Mouse (Mus musculus): ENCODE measurements around the gene Hoxd9.

Hoxd9 gene

DNA sequence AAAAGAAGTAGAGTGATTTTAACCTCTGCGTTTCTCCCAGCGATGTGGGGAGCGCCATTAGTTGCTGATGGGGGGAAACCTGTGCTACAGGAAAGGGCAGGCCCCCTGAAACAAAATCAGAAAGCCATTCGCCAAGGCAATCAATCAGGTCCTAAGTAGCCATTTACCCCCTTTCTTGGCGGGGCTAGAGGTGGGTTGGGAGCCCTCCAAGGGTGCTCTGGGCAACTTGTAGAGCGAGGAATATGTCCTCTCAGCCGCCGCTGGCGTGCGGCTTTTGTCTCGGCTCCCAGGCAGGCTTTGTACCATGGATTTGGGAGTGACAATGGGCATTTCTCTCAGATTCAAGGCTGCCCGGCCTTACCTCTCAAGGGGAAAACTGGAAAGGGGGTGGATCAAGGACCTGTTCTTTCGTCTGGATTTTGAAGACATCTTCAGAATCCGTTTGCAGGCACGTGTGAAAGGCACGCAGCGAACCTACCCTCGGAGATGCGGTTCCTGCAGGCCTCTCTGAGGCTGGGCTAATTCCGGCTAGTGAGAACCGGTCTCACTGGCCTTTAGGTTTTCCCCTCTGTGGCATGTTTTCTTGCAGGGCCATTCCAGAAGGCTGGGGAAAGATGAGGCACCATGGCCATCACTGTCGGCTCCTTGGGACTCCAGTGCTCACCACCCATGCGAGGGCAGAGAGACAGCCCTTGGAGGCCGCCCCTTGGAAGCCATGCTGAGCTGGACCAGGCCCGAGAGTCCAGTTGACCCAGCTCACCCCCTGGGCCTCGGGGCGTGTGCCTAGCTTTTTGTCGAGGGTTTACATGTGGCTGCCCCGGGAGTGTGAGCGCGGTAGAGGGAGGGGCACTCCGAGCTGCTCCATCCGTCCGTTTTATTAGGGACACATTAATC, 838 bp upstream of the Hoxd9 start:
- no peak for DNase-seq (ENCODE audit: extremely low spot score, low read depth, low spot score)

DNA sequence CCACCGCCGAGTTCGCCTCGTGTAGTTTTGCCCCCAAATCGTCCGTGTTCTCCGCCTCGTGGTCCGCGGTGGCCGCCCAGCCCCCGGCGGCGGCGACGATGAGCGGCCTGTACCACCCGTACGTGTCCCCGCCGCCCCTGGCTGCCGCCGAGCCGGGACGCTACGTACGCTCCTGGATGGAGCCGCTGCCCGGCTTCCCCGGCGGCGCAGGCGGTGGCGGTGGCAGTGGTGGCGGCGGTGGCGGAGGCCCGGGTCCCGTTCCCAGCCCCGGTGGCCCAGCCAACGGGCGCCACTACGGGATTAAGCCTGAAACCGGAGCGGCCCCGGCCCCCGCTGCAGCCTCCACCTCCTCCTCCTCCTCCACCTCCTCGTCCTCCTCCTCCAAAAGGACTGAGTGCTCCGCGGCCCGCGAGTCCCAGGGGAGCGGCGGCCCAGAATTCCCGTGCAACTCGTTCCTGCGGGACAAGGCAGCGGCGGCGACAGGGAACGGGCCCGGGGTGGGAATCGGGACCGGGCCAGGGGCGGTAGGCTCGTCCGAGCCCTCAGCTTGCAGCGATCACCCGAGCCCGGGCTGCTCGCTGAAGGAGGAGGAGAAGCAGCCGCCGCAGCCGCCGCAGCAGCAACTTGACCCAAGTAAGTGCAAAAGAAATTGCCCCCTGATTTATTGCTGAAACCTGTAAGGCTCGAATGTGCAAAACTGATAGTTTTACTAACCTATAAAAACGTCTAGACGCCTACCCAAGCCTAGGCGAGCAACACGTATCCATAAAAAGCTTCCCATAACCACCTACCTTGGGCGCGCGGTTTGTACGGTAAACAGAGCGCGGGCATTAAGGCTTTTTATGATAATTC, 900 bp downstream of the Hoxd9 start:
- DNase-seq (ENCODE audit: extremely low spot score, low read depth, low spot score): no peak

DNA sequence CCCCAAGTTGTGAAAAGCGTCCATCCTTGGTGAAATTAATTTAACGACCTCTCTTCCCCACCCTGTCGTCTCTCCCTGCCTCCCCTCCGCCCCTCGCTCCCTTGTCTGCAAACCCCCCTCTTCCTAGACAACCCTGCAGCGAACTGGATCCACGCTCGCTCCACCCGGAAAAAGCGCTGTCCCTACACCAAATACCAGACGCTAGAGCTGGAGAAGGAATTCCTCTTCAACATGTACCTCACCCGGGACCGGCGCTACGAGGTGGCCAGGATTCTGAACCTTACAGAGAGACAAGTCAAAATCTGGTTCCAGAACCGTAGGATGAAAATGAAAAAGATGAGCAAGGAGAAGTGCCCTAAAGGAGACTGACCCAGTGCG, 1.5 kb downstream of the Hoxd9 start:
- no peak for DNase-seq (ENCODE audit: extremely low spot score, low read depth, low spot score)

DNA sequence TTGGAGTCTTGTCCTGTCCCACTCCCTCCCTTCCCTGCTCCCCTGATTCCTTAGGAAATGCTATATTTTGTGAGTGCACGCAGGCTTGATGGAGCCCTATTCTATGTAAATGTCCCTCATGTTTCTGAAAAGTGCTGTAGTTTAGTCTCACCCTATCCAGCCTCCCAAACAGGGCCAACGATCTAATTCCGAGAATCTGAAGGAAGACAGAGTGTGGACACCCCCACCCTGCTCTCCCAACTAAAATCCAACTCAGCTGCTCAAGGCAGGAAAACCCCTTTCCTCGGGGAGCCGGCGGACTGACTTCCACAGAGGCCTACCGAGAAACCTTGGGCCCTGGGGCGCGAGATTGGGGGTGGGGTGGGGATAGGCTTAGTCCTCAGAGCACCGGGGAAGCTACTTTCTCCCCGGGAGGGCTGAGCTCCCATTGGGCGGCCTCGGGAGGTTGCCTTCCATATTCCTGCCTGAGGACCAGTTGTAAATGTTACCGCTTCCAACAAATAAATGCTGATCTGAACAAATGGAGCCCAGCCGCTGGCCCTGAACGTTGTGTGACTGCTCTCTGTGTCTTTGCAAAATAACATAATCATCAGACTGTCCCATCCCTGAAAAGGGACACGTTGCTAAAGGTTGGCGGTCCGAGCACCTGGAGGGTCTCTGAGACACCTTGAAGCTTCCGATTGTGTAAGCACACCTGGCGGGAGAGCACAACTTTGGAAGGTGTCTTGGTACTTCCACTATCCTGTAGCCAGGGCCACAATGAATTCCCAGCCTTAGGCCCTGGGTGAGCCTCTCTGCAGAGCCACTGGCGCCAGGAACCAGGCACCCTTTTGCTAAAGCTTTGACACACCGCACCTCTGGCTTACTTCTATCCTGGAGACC, 2.4 kb downstream of the Hoxd9 start:
- no peak for DNase-seq (ENCODE audit: extremely low spot score, low read depth, low spot score)

DNA sequence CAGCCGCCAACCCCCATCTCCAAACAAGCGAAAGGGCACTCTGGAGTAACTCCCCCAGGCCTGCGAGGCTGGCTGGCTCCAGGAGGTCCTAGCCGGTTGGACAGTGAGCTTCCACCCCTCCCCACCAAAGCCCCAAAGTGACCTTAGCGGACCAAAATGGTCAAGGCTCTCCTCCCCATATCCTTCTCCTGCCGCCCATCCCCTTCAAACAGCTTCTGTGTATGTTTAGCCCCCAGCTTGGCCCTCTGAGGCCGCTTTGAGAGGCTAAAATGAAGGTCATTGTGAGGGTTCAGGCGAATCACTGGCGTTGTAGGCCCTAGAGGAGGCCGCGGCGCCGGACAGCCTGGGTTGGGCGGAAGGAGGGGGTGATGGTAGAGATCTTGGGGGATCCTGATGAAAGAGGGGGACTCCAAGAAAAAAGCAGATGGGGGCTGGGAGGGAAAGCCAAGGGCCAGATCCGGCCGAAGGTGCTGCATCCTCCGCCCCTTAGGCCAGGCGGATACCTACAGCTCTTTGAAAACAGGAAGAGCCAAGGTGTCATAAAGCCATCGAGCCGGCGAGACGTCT, 3.1 kb downstream of the Hoxd9 start:
- no peak for DNase-seq (ENCODE audit: extremely low spot score, low read depth, low spot score)

DNA sequence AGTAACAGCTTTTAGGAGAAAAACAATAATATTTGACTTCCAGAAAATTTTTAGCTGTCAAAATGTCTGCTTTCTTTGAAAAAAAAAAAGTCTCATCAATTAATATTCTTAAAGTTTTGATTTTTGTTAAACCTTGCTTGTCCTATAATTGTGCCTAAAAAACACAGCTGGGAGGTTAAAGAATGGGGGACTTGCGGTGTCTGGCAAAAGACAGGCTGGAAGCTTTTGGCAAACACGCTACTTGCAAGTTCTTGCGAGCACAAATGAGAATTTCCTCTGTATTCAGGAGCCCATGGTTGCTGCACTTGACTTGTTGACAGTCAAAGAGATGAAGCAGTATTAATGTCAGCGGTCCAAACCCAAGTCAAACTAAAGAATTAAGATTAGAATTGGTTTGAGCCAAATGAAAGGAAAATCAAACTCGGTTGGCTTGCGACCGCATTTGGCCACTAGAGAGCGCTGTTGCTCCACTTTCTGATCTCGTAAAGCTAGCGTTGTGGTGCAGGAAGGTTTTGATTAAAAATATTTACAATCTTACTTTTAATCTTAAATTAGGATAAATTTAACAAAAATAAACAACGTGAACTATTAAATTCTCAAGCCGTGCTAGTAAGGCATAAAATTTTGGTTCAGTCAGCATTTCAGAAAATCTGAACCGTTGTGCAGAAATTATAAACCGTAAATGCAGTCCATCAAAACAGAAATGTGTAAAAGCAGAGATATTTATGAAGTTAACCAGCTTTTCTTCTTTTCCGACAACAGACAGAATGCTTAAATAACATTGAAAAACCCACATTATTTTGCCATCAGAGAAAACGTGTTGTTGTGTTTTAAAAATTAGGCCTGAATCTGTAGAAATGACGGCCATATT, 4.7 kb downstream of the Hoxd9 start:
- no peak for DNase-seq (ENCODE audit: extremely low spot score, low read depth, low spot score)

DNA sequence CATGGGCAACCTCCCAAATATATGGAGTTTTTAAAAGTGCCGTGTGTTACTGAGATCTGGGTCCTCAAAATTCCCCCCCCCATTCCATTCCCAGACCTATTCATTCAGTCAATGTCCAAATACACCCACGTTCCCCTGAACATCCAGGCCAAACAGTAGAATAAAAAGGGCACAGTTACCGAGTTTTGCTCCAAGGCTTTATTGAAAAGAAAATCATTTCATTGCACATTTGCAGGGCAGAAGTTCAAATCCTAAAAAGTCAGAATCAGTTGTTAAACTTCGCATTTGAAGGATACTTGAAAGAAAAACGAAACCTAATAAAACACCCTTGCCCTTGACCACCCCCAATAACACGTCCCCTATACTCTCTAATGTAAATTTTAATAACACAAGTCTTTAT, 5.3 kb downstream of the Hoxd9 start:
- DNase-seq (ENCODE audit: extremely low spot score, low read depth, low spot score): no peak

DNA sequence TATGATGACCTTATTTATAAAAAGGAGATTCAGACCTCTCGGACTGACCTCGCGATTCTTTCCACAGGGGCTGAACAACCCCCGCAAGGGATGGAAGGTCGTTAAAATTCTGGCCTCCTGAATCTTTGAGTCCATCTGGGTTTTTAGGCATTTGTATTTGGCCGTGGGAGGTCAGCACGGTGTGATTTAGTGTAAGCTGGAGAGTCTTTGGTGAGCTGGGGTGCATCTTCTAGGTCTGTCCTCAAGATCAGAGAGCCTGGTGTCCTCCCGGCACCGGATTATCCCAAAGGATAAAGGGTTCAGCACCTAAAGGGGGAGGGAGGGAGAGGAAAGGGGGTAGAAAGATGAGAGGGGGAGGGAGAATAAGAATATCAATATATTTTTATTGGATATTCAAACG, 5.8 kb downstream of the Hoxd9 start:
- no peak for DNase-seq (ENCODE audit: extremely low spot score, low read depth, low spot score)

DNA sequence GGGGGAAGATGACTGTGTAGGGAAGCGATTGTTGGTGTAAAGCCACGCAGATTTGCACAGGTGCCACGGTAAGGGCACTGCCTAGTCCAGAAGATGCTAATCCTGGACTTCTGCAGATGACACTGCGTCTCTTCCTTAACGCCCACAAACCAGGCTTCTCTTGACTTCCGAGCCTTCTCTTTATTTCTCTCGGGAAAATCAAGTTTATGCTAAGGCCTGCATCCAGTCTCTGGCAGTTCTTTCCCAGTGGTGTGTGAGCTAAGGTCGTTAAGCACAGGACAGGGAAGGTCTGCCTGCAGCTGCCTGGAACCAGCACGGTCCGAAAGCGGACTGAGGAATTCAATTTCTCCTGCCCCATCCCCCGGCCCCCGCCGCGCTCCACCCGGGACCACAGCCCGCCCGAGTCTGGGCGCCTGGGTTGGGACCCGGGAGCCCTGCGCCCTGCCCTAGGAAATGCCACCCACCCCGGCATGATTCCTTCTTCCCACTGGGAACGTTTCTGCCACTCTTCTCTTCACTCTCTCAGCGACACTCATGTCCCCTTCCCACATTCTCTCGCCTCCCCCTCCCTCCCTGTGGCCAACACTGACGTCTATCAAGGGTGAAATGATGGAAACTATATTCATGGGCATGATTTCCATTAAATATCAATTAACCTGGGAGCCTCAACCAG, 6.3 kb downstream of the Hoxd9 start:
- DNase-seq (ENCODE audit: extremely low spot score, low read depth, low spot score): no peak

DNA sequence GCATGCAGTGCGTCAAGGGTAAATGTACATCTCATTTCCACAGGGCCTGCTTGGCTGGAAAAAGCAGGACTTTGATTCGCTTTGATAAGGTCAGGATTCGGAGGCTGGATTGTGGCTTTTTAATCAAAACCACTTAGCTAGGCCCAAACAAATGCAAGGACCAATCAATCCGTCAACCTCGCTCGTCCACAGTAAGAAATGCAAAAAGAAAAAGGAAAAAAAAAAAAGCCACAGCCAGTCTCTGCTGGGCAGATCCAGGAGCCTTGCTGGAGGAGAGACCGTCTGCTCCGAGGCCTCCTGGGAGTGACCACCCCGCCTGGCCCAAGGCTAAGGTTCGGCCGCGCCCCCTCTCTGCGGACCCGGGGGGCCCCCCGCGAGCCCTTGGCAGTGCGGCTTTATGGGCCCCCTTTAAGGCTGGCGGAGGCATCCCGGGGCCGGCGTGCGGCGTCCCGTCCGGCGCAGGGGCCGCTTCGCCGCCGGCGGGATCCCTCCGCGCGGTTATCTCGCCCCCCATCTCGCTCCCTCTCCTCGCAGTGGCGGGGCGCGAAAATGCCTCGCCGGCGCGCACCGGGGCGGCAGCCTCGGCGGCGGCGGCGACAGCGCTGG, 7.0 kb downstream of the Hoxd9 start, which contains the start of gene Hoxd8:
Hoxd8 (plus strand) TSS at position 223 of the 606 bp plus-strand sequence.
- no peak for DNase-seq (ENCODE audit: extremely low spot score, low read depth, low spot score)

DNA sequence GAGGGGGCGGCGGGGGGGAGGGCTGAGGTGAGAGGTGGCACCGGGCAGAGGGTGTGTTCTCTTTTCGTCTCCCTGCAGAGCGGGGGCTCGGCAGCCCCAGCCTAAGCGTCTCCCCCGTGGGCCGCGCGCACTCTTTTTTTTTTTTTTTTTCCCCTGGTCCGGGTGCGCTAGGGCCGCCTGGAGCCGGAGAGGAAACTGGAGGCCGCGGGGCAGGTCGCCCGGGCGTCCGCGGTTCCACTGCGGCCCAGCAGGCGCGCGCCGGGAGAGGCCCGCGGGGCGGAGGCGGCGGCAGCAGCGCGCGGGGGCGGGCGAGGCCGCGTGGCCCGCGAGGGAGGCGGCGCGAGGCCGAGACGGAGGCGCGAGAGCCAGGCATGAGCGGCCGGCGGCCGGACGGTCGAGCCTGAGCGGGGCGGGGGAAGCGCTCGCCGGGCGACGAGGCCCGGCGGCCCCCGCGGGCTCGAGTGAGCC, 7.5 kb downstream of the Hoxd9 start:
- no peak for DNase-seq (ENCODE audit: extremely low spot score, low read depth, low spot score)

DNA sequence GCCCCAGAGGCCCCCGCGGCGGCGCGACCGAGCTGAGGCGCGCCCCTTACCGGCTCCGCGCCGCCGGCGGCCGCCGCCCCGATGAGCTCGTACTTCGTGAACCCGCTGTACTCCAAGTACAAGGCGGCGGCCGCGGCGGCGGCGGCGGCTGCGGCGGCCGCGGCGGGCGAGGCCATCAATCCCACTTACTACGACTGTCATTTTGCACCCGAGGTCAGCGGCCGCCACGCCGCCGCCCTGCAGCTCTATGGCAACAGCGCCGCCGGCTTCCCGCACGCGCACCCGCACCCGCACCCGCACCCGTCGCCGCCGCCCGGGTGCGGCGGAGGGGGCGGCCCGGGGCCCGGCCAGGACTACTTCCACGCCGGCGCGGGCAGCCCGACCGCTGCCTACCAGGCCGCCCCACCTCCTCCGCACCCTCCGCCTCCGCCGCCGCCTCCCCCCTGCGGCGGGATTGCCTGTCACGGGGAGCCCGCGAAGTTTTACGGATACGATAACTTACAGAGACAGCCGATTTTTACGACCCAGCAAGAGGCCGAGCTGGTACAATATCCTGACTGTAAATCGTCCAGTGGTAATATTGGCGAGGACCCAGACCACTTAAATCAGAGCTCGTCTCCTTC, 8.1 kb downstream of the Hoxd9 start:
- no peak for DNase-seq (ENCODE audit: extremely low spot score, low read depth, low spot score)

DNA sequence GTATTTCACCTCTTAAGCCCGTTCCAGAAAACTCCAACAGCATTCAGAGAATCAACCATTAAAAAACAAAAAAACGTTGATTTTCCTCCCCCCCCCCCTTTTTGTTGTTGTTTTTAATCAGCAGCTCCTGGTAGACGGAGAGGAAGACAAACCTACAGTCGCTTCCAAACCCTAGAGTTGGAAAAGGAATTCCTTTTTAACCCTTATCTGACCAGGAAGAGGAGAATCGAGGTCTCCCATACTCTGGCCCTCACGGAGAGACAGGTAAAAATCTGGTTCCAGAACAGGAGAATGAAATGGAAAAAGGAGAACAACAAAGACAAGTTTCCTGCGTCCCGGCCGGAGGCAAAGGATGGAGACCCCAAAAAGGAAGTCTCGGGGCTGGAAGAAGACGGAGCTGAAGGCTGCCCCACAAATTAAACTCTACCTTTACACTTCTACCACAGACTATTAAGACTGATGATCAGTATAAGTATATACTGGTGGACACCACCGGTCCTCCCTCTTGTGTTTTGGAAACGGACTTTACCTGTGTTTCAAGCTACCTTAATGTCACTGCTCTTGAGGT, 8.9 kb downstream of the Hoxd9 start:
- no peak for DNase-seq (ENCODE audit: extremely low spot score, low read depth, low spot score)

DNA sequence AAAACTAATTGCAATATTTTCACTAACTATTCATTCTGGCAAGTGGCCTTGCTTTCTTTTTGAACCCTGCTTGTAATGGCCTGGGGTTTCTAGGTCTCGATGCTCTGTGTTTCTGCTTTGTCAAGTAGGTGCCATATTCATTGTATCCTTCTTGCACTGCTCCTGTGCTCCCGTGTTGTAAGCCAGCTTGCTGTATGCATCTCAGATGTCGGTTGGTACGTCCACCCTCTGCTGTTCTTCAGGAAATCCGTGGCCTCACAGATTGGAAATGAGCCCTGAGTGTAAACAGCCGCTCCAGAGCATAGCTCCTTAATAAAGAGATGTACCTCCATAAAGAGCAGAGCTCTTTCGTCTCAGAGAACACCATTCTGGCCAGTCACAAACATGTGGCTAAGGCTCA, 10.1 kb downstream of the Hoxd9 start:
- DNase-seq (ENCODE audit: extremely low spot score, low read depth, low spot score): no peak

DNA sequence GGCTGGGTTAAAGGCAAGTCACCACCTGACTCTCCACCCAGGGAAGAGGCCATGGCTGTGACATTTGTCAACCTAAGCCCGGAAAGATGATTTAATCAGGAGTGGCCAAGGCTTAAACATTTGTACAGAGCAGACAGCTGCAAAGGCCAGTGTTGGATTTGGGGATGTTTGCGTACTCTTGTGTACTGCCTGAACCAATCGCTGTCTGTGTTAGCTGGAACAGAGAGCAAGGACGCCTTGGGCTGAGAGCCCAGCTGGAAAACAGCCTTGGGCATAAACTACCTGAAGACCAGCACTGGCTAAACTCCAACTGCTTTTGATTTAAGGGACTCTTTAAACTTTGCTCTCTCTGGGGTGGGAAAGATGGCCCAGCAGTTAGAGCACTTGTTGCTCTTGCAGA, 11.1 kb downstream of the Hoxd9 start:
- DNase-seq (ENCODE audit: extremely low spot score, low read depth, low spot score): no peak

DNA sequence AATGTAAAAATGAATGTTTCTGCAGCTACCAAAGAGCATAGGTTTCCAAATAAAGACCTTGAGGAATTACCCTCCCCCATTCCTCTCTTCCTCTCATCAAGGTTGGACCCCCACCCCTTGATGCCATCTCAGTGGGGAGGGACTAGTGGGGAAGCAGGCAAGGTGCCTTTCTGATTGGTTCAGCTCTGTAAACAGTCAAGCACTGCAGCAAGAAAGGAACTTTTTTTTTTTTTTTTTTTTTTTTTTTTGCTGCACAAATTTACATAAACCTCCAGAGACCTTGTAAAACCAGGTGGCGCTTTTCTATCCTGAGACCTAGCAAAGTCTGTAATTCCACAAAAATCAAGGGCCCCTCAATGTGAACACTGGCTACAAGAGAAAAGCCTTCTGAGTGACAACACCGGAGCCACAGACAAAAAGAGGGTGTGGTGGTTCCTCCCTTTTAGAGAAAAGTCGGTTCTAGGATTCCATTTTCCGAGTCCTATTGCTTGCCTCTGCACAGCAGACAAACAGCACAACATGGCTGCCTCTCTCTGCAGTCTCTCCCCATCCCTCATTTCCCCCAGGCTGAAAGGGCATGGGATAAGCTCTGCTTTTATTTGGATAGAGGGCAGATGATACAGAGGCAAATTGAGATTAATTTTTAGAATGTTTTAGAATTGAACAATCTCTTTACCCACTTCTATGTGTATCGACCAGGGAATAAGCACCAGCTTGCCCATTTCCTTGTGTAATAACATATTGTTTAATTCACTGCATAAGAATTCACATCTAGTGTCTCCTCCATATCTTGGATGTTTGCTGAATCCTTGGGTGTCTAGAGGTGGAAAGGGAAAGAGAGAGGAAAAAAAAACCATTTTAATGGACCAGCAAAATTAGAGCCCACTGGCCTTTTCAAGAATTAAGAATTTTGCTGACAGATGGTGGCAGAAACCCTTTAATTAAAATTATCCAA, 12.2 kb downstream of the Hoxd9 start:
- DNase-seq (ENCODE audit: extremely low spot score, low read depth, low spot score): no peak
